Mouse (Mus musculus): ENCODE measurements around the gene Coro2a. TPM values are rescaled to one million over a fixed set of nuclear protein-coding genes. Genes with fewer than 3 reads are reported as not detected.

The Coro2a gene
- polyA plus RNA-seq, 2 experiments from 2014 or later = 104 to 110 TPM

DNA sequence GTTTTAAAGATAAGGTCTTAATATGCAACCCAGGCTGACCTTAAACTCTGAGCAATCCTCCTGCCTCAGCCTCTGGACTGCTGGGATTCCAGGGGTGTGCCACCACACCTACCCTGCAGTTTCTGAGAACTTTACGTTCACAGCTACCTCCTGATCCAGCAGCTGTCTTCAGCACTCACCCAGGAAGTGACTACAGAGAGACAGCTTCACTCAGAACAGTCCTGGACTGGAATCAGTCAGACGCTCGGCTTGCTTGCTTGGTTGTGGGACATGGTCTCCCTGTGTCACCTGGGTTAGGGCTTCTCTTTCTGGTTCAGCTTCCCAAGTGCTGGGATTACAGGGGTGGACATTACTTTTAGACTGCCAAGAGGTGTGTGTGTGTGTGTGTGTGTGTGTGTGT is 45.1 kb downstream of the Coro2a start:
- ATAC-seq = peak; percentile 63

DNA sequence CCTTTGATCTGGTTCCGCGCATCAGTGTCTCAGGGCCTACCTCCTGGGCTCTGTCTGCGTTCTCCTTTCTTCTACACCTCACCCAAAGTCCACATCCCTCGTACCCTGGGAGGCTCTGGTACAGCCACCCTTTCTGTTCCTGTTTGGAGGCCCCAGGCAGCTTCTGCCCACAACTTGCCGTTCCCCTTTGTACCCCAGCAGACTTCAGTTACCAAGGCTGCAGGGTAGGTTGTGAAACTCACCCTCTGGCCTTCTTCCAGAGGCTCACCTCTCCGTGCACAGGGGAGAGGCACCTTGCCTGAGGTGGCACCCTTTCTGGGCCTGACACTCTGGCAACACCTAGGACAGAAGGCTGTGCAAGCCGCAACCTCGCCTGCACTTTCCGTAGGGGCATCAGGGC is 46.2 kb downstream of the Coro2a start:
- ATAC-seq = no peak

DNA sequence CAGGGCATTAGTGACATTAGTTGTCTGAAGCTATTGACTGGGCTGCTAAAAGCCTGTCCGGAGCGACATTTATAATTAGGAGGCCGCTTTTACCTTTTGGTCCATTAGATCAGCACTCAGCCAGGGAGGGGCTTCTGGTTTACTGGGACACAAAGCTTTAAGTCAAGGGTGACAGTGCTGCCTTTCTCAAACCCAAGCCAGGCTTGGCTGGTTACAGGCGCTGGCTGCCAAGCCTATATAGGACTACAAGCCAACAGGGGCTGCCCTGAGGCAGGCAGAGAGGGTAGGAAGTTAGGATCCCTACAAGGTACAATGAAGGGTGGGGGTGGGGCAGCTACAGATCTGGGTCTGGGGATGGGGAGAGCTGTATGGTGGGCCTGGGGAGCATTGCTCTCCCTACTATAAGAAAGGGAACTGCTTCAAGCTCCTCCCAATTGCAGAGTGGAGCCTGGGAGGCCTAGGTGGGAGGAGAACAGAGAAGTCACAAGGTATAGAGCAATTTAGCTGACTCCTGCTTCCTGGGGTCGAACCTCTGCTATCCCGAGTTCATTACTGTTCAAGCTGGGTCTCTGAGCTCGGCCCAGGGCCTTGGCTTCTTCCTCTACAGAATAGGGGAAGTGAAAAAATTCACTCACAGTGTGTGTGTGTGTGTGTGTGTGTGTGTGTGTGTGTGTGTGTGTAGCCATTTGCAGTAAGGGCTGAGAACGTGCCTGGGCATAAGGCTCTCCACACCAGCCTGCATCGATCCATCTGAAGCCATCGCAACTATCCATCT is 47.5 kb downstream of the Coro2a start:
- no peak for ATAC-seq

DNA sequence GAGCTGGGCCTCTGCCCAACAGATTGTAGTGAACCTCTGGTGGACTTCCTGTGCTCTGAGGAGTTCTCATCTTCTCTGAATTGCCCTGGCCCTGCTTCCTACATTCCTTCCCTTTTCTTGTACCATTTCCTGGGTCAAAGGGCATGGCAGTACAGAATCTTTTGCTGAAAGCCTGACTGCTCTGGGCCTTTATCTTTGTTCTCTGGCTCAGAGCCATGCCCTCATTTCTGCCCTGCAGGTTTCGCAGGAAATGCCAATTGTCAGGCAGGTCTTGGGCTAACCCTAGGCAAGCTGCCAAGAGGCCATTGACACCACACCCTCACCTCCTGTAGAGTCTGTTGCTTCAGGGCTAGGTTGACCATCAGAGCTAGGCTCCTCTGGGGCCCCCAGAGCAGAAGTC is 48.1 kb downstream of the Coro2a start:
- peak; percentile 20 for ATAC-seq

DNA sequence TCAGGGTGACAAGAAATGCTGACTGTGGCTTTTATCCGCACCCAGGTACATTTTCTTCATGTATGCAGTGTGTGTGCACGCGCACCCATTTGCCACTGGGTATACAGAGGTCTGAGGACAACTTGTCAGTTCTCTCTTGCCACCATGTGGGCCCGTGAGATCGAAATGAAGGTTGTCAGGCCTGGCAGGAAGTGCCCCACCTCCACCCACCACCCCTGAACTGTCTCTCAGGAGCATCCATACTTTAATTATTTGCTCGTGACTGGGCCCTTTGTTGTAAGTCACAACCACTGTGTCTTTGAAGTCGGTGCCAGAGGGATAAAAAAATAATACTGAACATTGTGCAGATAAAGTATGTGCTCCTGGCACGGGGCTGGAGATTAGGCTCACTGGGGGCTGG is 51.6 kb downstream of the Coro2a start:
- ATAC-seq = peak; percentile 67

DNA sequence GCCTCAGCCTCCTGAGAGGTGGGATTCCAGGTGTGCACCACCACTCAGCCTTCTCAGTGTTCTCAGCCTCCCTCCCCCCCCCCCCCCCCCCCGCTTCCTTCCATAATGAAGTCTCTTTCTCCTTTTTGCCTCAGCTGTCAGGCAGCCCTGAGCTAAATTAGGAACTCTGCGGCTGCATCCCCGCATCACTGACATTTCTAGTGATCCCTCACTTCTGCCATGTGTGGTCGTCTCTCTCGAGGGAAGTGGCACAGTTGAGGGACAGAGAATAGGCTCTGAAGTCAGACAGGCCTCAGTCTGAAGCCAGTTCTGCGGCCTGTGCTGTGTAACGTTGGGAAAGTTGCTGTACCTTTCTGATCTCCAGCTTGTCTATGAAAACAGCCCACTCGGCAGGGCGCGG is 52.0 kb downstream of the Coro2a start:
- ATAC-seq = no peak

DNA sequence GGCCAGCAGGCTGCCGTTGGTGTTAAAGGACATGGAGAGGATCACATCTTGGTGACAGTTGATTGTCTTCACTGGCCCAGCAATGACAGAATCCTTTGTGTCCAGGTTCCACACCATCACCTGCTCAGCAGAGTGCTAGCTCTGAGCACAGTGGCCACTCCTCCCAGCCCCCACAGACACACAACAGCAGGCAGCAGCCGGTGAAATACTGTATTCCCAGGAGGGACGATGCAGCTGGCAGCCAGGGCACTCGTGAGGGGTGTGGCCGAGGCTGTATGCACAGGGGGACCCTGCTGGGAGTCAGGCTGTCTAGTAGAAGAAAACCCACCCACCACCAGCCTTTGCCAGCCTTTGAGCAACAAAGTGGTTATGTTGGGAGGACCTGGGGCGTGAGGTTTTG is 55.3 kb downstream of the Coro2a start:
- ATAC-seq = no peak

DNA sequence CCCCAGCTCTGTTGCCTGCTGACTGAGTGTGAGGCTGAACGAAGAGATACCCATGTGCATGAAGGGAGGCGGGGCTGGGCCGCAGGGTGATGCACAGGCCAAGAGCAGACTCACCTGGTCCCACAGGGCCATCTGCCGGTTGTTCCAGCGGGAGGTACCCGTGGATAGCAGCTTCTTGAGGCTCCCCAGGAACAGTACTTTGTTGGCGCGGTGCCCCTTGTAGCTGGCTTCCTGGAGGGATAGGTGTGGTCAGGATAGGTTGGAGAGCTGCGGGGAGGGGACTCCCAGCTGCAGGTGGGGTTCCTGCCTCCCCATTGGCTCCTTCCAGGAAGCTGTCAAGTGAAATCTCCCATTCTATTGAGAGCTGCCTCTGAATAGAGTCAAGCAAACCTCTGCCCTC is 56.5 kb downstream of the Coro2a start:
- no peak for ATAC-seq

DNA sequence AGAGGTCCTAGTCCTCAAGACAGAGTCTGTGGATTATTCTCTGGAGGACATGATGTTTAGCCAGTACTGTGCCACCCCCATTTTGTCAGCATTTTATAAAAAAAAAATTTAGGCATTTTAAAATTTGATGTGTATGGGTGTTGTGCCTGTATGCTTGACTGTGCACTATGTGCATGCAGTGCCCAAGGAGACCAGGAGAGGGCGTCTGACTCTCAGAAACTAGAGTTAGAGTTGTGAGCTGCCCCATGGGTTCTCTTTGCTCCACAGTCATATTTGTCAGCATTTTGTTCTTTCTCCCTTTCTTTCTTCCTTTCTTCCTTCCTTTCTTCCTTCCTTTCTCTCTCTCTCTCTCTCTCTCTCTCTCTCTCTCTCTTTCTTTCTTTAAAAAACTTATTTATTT is 57.7 kb downstream of the Coro2a start:
- peak; percentile 73 for ATAC-seq

DNA sequence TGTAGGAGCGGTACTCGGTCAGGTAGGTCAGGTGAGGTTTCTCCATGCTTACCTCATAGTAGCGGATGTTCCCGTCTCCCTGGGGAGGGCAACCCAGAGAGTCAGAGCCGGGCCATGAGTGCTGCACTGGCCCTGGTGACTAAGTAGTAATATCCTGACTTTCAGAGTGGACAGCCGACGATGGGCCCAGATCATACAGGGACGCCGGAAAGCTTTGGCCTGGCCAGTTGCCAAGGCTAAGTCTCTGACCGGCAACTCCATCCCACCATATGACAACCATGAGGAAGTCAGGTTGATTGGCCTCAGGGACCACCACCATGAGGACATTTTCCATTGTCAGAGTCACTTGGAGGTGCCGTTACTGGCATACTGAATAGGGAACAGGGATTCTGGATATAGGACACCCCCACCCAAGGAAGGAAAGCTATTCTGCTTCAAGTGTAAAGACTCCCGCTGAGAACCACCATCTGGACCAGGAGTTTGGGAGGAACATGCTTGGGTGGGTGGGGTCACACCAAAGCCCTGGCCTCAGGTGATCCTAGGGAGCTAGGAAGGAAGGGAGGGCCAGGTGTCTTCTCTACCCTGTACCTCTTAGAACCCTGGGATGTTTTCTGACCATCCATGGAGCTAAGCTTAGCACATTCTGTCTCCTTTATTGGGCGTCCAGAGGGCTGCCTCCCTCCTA is 58.5 kb downstream of the Coro2a start:
- ATAC-seq = no peak

DNA sequence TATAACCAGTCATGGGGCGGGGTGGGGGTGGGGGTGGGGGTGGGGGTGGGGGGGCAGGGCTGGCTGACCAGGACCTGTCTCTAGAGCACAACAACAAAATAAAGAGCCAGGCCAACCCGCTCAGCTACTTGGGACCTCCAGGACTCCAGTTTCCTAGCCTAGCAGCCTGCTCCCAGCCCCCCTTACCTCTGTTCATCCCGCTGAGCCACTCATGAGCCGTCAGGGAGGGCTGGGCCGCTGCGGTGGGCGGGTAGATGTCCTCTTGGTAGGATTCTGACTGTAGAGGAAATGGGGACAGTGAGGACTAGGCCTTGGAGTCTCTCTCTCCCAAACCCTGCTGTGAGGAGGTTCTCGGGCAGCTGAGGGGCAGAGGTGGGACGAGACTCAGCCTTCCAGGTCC is 60.3 kb downstream of the Coro2a start:
- no peak for ATAC-seq

DNA sequence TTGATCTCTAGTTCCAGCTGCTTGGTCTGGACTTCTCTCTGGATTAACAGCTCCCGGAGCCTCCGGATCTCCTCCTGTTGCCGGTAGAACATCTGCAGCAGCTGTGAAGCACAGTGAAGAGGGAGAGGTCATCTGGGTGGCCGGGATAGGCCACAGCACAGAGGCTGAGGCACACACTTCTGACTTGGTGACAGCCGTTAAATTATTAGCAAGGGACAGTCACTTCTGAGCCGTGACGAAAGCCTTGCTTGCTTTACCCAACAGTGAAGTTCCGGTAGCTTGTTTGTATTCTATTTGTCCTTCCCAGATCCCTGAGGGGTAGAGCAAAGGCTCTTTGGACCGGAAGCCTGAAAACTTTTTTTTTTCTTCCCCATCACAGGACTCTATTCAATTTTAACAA is 62.8 kb downstream of the Coro2a start:
- ATAC-seq = no peak

DNA sequence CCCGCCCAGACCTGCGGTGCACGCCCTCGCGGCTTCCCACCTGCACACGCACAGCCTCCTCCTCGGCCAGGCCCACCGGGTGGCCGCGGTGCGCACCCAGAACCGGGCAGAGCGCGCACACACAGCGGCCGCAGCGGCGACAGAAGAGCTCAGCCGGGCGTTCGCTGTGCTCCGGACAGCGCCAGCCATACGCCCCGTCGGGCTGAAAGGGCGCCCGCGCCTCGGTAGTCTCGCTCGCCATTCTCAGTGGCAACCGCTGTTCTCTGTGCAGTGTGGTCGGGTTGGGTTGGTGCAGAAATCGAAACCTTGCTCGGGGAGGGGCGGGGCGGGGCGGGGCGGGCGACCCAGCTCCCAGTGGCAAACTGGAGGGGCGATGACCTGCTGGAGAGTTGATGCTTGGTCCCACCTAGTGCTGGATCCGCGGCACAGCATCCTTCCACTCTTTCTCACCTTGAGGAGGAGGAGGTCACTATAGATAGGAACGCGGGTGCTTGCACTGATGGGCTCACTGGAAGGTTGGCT is 66.1 kb downstream of the Coro2a start, which contains the start of gene Trim14:
TSS of gene Trim14 (minus strand) at position 302 of the 522 bp plus-strand sequence.
- peak; percentile 77 for ATAC-seq

DNA sequence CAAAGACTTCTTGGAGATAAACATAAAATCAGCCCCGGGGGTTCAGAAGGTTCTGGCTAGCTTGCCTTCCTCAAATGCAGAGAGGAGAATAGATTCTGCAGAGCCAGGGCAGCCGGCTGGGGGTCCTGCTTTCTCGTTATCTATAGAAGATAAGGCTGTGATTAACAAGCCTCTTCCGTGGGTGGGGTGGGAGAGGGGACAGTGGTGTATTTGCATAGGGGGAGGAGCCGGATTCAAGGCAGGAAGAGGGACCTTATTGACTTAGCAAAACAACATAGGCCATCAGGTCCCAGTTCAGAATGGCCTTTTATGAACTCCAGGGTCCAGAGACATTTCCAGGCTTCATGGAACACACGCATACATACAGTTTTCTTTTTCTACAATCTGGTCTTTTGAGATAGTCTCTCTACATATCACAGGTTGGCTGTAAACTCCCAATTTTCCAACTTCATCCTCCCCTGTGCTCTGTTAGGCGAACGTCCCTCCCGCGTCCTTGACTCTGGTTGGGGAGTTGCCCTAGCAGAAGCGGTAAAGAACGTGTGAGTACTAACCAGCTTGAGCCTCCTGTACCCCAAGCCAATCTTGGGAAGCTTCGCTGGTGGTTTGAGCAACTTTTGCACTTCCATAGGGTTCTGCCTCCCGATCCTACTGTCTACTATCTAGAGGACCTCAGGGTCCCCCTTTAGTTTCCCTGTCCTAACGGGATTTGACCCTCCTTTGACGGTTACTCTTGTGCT is 66.7 kb downstream of the Coro2a start:
- ATAC-seq = peak; percentile 65

DNA sequence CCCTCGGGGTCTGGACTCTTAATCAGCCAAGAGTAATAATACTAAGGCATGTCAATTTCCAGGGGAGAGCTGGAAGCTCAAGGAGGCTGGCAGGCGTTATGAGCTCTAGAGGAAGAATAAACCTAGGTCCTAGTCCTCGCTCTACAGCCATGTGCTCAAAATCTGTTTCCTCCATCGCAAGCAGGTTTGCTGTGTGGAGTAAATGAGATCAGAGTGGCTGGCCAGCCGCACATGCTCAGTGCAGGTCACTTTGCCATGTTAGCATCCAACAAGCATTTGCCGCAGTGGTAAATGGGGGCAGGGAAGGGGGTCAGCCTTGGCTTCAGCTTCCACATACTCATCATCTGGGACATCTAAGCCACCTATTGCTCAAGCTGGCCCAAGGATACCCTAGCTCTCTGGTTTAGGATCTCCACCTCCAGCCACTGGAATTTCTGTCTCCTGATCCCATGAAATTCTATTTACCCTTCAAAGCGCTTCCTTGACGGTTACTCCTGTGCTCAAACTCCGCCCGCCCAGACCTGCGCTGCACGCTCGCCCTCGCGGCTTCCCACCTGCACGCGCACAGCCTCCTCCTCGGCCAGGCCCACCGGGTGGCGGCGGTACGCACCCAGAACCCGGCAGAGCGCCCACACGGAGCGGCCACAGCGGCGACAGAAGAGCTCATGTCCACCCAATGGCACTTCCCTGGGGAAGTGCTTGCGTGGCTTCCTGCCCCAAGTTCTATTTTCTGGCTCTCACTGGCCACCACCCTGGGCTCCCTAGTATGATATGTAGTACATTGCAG is 67.9 kb downstream of the Coro2a start:
- ATAC-seq = no peak

DNA sequence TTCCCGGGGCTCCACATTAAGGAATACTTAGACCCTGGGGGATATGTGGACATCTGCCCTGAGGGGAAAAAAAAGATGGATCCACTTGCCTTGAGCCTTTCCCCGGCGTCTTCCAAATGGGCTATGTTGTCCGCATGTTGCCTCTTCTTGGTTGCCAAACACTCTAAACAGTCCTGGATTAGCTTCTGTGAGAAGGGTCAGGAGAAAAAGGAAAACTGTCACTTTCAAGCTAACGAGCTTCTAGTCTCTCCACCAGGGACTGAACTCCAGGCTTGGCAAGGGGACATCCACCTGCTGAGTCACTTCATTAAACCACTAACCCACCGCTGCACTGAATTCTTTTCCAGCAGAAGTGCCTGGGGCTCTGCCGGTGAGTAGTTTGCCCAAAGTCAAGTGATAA is 69.1 kb downstream of the Coro2a start:
- no peak for ATAC-seq

DNA sequence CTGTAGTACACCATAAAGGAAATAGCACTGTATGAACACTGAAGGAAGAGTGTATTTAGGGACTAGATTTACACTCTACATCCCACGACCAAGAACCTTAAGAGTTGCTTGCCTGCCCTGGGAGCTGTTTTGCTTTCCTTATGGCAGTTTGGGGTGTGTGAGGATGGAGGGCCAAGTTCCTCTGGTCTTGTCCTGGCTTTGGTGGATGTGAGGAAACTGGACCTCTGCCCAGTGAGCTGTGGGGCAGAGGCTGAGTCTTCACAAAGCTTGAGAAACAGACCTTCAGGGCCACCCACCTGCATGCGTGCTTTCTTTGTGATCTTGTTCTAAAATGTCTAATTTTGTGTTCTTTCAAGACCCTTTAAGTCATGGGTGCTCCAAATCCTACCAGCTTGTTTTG is 69.5 kb downstream of the Coro2a start:
- no peak for ATAC-seq

DNA sequence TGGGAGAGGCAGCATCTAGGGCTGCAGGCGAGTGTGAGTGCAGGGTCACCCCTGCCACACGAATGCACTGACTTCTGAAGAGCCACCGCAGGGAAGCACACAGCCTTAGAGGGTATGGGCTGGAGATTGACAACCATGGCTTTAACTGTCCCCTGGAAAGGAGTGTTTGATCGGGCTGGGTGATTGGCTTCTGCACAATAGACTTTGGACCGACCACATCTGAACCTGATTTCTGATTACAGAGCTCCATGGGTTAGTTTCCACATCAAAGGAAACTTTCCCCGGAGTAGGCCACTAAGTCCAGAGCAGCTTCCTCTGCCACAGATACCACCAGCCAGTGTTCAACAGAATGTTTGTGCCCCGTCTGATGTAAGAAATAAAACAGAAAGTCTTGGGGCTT is 72.3 kb downstream of the Coro2a start:
- no peak for ATAC-seq

DNA sequence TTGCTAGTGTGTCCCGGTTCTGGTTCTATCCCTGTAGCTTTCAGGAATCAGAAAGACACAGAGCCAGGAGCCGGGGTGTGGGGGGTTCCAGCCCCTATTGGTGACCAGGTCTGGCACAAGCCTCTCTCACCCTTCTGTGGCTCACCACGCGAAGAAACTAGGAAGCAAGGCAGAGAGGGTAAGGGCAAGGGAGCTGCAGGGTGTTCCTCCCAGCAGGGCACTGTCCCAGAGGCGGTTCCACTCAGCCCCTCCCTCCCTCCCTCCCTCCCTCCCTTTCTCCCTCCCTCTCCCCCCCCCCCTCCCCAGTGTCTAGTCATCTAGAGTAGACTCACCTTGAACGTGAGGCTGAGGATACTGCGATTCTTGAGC is 74.5 kb downstream of the Coro2a start:
- ATAC-seq = peak; percentile 38

DNA sequence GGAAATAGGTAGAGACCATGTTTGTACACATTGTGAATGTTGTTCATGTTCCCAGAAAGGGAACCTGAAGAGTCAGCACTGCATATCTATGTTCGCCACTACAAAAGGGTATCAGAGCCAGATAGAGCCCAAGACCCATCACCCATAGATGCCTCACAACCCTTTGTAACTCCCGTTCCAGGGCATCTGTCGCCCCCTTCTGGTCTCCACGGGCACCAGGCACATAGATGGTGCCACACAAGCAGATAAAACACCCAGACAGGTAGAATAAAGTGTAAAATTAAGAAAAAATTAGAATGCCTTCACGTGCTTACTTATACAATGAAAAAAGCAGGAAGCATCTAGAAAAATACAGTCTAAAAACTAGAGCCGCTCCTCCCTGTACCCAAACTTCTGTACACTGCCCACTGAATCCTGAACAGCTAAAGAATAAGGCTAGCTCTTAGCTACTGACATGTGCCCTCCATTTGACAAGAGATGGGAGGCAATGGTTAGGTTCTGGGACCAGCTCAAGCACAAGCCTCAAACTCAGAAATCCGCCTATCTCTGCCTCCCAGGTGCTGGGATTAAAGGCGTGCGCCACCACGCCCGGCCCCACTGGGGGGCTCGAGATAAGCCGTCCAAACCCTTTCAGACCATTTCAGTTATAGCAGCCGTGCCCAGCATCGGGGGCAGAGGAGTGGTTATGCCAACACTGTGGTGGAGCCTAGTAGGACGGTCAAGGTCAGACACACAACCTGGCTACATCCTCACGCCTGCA is 75.0 kb downstream of the Coro2a start:
- ATAC-seq = peak; percentile 16

DNA sequence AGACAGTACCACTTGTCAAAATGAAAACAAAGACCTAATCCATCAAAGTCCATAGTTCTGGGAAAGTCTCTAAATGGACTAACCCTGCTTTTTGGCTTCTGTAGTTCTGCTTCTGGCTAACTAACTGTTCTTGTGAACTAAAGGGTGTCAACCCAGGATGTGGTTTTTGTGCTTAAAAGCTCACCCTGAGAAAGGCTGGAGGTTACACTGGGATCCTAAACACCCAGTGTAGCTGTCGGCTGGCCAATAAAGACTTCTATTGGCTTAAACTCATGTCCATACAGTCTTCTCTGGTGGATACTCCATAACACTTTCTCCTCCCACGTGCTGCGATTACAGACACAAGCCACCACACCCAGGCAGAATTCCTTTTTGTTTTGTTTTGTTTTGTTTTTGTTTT is 75.8 kb downstream of the Coro2a start:
- peak; percentile 69 for ATAC-seq

DNA sequence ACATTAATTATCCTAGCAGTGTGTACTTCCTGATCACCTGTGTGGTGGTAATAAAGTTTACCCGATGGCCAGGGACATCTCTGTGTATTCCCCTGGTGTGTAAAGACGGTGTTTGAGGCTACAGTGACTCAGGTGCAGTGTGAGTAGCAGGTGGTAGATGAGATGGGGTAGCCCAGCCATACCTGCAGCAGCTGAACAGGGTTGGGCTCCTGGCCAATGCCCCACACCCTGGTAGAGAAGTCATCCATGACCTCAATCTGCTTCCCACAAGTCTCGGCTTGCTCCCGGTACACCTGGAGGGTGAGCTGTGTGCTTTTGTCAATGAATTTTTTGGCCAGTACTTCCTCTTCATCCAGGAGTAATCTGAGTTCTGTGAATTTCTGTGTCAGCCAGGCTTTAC is 78.7 kb downstream of the Coro2a start:
- no peak for ATAC-seq

Data from CD4-positive, CD25-positive, alpha-beta regulatory T cell, adult 4 months (primary cell).